Mouse (Mus musculus): ENCODE measurements around the gene Bbc3. TPM values are rescaled to one million over a fixed set of nuclear protein-coding genes. Genes with fewer than 3 reads are reported as not detected.
"Not testable (repeated sequence)": the region's sequence is repeated elsewhere in the genome, so short reads cannot be mapped to it uniquely, and the experiment has no call there.

The Bbc3 gene
- polyA plus RNA-seq, 1 experiment = 34.6 TPM

DNA sequence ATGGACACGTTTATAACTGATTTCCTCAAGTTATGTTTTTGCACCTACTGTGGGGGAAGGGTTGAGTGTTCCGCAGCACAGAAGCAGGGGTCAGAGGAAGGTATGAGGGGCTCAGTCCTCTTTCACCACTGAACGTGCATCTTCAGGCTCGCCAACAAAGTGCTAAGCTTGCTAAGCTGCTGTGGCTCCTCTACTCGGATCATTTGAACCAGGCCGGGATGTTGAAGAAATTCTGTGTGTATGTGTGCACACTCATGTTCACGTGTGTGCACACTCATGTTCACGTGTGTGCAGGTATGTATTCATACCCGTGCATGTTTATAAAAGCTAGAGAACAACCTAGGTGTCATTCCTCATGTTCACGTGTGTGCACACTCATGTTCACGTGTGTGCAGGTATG lies 42.3 kb upstream of the Bbc3 start:
- no peak overlapping the region for H3ac ChIP-seq (ENCODE audit: control insufficient read depth, insufficient read length)
- H3K4me3 ChIP-seq = no peak overlapping the region
- H3K79me2 ChIP-seq (ENCODE audit: control insufficient read depth, insufficient read depth) = no peaks in the 10 kb centered on the region
- TF ChIP-seq SRF (IDR thresholded peaks at IDR 0.05; ENCODE audit: control insufficient read depth, insufficient read length, low read depth) = no peak
- TF ChIP-seq MAX (IDR thresholded peaks at IDR 0.05; ENCODE audit: low read depth) = no peak
- no peak for TF ChIP-seq MYOG (IDR thresholded peaks at IDR 0.05; ENCODE audit: control insufficient read depth in 1 of 3, insufficient read depth in 1 of 3, insufficient read length in 2 of 3, low read depth in 2 of 3)
- TF ChIP-seq USF1 (IDR thresholded peaks at IDR 0.05; ENCODE audit: low read depth) = no peak
- no peak for TF ChIP-seq REST (IDR thresholded peaks at IDR 0.05; ENCODE audit: insufficient read depth, insufficient read length)
- TF ChIP-seq POLR2A (IDR thresholded peaks at IDR 0.05; ENCODE audit: insufficient read length, low read depth) = no peak
- no peak for TF ChIP-seq TCF3 (IDR thresholded peaks at IDR 0.05; ENCODE audit: insufficient read length, low read depth)
- no peak for TF ChIP-seq E2F4 (IDR thresholded peaks at IDR 0.05; ENCODE audit: insufficient read depth)
- no peak for TF ChIP-seq MYOD1 (IDR thresholded peaks at IDR 0.05; ENCODE audit: control insufficient read depth in 1 of 3, insufficient read length in 2 of 3, low read depth in 2 of 3)
- H3K36me3 ChIP-seq (ENCODE audit: control insufficient read depth, insufficient read depth) = no peaks in the 10 kb centered on the region
- H3K27me3 ChIP-seq (ENCODE audit: control insufficient read depth, insufficient read depth, insufficient read length) = no peaks in the 10 kb centered on the region
- no peak overlapping the region for H3K4me2 ChIP-seq (ENCODE audit: low read depth)

DNA sequence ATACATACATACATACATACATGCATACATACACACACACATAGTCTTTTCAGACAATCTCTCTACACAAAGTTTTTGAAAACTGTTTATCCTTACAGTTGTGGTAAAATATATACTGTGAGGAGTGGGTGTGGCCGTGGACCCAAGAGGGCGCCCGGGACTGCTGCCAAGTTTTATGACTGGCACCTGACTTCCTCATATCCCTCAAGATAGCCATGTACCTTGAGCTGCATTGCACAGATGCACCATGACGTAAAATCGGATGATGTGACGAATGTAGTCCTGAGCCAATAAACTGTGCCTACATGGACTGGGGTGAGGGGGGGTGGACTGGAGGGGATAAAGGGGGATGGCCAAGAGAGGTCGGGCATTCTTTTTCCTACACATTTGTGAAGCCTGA lies 41.6 kb upstream of the Bbc3 start:
- H3K36me3 ChIP-seq (ENCODE audit: control insufficient read depth, insufficient read depth); H3K4me2 ChIP-seq (ENCODE audit: low read depth); H3K4me3 ChIP-seq; H3K79me2 ChIP-seq (ENCODE audit: control insufficient read depth, insufficient read depth); H3ac ChIP-seq (ENCODE audit: control insufficient read depth, insufficient read length); H3K27me3 ChIP-seq (ENCODE audit: control insufficient read depth, insufficient read depth, insufficient read length): not testable (repeated sequence)

DNA sequence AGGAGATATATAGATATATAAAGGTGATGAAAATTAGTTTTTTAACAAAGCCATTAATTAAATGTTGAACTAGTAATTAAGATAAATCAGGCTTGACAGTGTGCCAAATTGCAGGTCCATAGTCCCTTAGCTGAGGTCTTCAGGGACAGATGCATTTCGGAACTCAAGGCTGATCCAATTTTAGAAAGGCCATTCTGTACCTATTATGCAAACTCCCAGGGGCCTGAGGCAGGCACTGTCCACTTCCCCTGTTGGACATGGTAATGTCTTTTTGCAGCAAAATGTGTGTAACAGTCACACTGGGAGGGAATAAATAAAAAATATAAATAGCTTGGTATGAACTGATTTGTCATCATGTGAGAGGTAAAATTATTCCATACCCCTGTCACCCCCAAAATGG lies 37.1 kb upstream of the Bbc3 start:
- no peaks in the 10 kb centered on the region for H3K27me3 ChIP-seq (ENCODE audit: control insufficient read depth, insufficient read depth, insufficient read length)
- H3K36me3 ChIP-seq (ENCODE audit: control insufficient read depth, insufficient read depth) = peaks cover 5% of the 10 kb centered on the region
- H3K4me2 ChIP-seq (ENCODE audit: low read depth) = no peak overlapping the region
- no peaks in the 10 kb centered on the region for H3K79me2 ChIP-seq (ENCODE audit: control insufficient read depth, insufficient read depth)
- H3ac ChIP-seq (ENCODE audit: control insufficient read depth, insufficient read length) = no peak overlapping the region
- H3K4me3 ChIP-seq = no peak overlapping the region
- TF ChIP-seq MAX (IDR thresholded peaks at IDR 0.05; ENCODE audit: low read depth) = no peak
- TF ChIP-seq SRF (IDR thresholded peaks at IDR 0.05; ENCODE audit: control insufficient read depth, insufficient read length, low read depth) = no peak
- no peak for TF ChIP-seq USF1 (IDR thresholded peaks at IDR 0.05; ENCODE audit: low read depth)
- no peak for TF ChIP-seq TCF12 (IDR thresholded peaks at IDR 0.05; ENCODE audit: insufficient read depth, poor library complexity, severe bottlenecking)

DNA sequence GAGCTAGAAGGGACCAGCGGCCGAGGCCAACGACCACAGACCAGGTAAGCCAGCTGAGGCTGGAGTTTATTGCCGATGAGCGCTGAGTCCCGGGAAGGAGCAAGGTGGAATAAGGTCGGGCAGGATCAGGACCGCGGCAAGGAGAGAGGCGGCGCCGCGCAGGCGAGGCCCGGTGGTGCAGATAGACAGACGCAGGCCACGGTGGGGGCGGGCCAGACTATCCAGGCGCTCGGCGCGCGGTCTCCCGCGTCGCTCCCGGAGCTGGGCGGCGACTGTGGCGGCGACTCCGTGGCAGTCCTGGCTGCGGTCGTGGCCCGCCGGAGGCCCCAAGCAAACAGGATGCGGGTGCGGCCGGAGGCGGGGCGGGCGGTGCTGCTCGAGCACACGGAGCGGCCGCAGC lies 35.5 kb upstream of the Bbc3 start:
- peak overlapping the region; percentile 18 for H3K4me3 ChIP-seq
- no peaks in the 10 kb centered on the region for H3K27me3 ChIP-seq (ENCODE audit: control insufficient read depth, insufficient read depth, insufficient read length)
- no peaks in the 10 kb centered on the region for H3K79me2 ChIP-seq (ENCODE audit: control insufficient read depth, insufficient read depth)
- H3ac ChIP-seq (ENCODE audit: control insufficient read depth, insufficient read length) = peak overlapping the region; percentile 21
- H3K4me2 ChIP-seq (ENCODE audit: low read depth) = peak overlapping the region; percentile 75
- peak; percentile 37 for TF ChIP-seq POLR2AphosphoS2 (IDR thresholded peaks at IDR 0.05; ENCODE audit: insufficient read length, low read depth)
- no peak for TF ChIP-seq REST (IDR thresholded peaks at IDR 0.05; ENCODE audit: insufficient read depth, insufficient read length)
- peaks cover 5% of the 10 kb centered on the region for H3K36me3 ChIP-seq (ENCODE audit: control insufficient read depth, insufficient read depth)

DNA sequence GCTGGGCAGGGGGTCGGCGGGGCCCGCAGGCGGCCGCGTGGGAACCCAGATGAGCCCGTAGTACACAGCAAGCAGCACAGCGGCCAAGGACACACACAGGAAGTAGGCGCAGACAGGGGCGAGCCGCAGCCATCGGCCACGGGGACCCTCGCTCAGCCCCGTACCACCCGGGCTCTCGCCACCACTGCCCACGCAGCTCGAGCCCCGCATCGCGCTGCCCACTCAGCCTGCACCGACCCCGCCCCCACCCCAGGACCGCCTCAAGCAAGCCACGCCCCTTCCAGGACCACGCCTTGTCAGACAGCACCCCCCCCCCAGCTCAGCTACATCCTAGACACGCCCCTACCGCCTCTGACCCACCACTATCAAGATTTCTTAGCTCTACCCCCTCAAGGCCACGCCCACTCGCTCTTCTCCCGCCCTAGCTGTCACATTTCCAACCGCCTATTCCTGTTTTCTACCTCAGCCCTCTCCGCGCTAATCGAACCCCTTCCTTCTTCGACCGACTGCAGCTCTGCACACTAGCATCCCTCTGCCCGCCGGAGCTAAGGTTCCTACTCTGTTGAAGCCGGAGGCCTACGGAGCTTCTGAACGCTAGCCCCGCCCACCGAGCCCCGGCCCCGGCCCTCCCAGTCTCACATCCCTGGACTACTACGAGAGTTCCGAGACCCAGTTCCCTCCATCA lies 35.0 kb upstream of the Bbc3 start, which contains the start of gene Inafm1:
Inafm1 (minus strand) TSS at position 537 of the 685 bp plus-strand sequence.
- TF ChIP-seq MYOD1 (IDR thresholded peaks at IDR 0.05; ENCODE audit: control insufficient read depth in 1 of 3, insufficient read length in 2 of 3, low read depth in 2 of 3) (peak in 1 of 3 experiments; percentile 19), MYOG (IDR thresholded peaks at IDR 0.05; ENCODE audit: control insufficient read depth in 1 of 3, insufficient read depth in 1 of 3, insufficient read length in 2 of 3, low read depth in 2 of 3) (no peak), TCF12 (IDR thresholded peaks at IDR 0.05; ENCODE audit: insufficient read depth, poor library complexity, severe bottlenecking) (no peak), POLR2AphosphoS2 (IDR thresholded peaks at IDR 0.05; ENCODE audit: insufficient read length, low read depth) (peak; percentile 93), POLR2A (IDR thresholded peaks at IDR 0.05; ENCODE audit: insufficient read length, low read depth) (peak; percentile 34)
- H3K4me3 ChIP-seq = peak within 1 kb of the TSS; percentile 18
- peak within 1 kb of the TSS; percentile 75 for H3K4me2 ChIP-seq (ENCODE audit: low read depth)
- peaks cover 5% of the 10 kb centered on the region for H3K36me3 ChIP-seq (ENCODE audit: control insufficient read depth, insufficient read depth)
- no peaks in the 10 kb centered on the region for H3K79me2 ChIP-seq (ENCODE audit: control insufficient read depth, insufficient read depth)
- H3K27me3 ChIP-seq (ENCODE audit: control insufficient read depth, insufficient read depth, insufficient read length) = no peaks in the 10 kb centered on the region
- H3ac ChIP-seq (ENCODE audit: control insufficient read depth, insufficient read length) = peak within 1 kb of the TSS; percentile 21

DNA sequence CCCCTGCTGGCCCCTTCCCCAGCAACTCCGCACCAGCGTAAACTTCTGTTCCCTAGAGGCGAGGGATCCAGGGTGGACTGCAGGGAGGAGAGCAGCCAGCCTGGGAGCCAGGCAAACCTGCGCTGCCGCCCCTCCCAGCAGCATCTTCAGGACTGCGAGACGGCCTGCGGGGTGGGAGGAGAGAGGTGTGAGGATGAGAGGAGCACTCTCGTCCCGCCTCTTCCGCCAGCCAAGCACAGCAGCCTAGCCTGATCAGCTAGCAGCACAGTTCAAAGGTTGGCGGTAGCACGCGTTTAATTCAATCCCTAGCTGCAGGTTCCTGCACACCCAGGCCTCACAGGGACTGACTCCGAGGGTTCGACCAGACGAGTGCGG lies 34.4 kb upstream of the Bbc3 start:
- no peak for TF ChIP-seq MYOD1 (IDR thresholded peaks at IDR 0.05; ENCODE audit: control insufficient read depth in 1 of 3, insufficient read length in 2 of 3, low read depth in 2 of 3)
- peak; percentile 2 for TF ChIP-seq POLR2AphosphoS2 (IDR thresholded peaks at IDR 0.05; ENCODE audit: insufficient read length, low read depth)
- no peak for TF ChIP-seq REST (IDR thresholded peaks at IDR 0.05; ENCODE audit: insufficient read depth, insufficient read length)
- TF ChIP-seq MAX (IDR thresholded peaks at IDR 0.05; ENCODE audit: low read depth) = no peak
- peak overlapping the region; percentile 18 for H3K4me3 ChIP-seq
- H3K36me3 ChIP-seq (ENCODE audit: control insufficient read depth, insufficient read depth) = peaks cover 5% of the 10 kb centered on the region
- H3K79me2 ChIP-seq (ENCODE audit: control insufficient read depth, insufficient read depth) = no peaks in the 10 kb centered on the region
- no peak overlapping the region for H3ac ChIP-seq (ENCODE audit: control insufficient read depth, insufficient read length)
- no peaks in the 10 kb centered on the region for H3K27me3 ChIP-seq (ENCODE audit: control insufficient read depth, insufficient read depth, insufficient read length)
- H3K4me2 ChIP-seq (ENCODE audit: low read depth) = peak overlapping the region; percentile 58
